Mouse (Mus musculus) lung, adult 2 months (tissue): Measurements from ENCODE around the gene Cnst. TPM values are rescaled to one million over a fixed set of nuclear protein-coding genes. Genes with fewer than 3 reads are reported as not detected.
"Not testable (repeated sequence)": the region's sequence is repeated elsewhere in the genome, so short reads cannot be mapped to it uniquely, and the experiment has no call there.

Experiments
- DNase-seq: peaks from one replicate; pipeline ENCODE4 v3.0.0; 2022
- H3K4me1 ChIP-seq: fragments of 200-500 bp; 2 replicates; pipeline ENCODE4 v1.6.1; 2011; ENCODE audit warnings: low read length; ENCODE audit not compliant: control insufficient read depth, insufficient read depth
- H3K4me3 ChIP-seq: fragments of 200-500 bp; replicated peaks from 2 replicates; pipeline ENCODE3; 2011; ENCODE audit warnings: low read depth, mild to moderate bottlenecking, control low read depth, low read length; ENCODE audit errors: extremely low read depth
- CTCF ChIP-seq: fragments of 200-500 bp; IDR thresholded peaks from 2 replicates; pipeline ENCODE4 v1.5.1; 2011; ENCODE audit warnings: mild to moderate bottlenecking, low read length, control low read depth; ENCODE audit not compliant: insufficient read depth
- POLR2A ChIP-seq: fragments of 200-500 bp; IDR thresholded peaks from 2 replicates; pipeline ENCODE4 v1.6.1; 2011; ENCODE audit warnings: low read depth, mild to moderate bottlenecking, control low read depth, low read length, borderline replicate concordance; ENCODE audit errors: extremely low read depth
- WGBS: fragments of 180-500 bp; shearing (Covaris S2); methylation state at CpG from one replicate; pipeline ENCODE4 v1.1.7; 2018; 5-methylcytosine and 5-hydroxymethylcytosine counted together
- polyA plus RNA-seq: library from polyadenylated mRNA; depleted of rRNA; stranded (reverse); fragments of >200 nt; gene quantifications from 2 replicates; pipeline ENCODE4 v1.2.3, GENCODE M21; 2012

Cnst gene
- polyA plus RNA-seq, 1 experiment: 22.5 TPM

DNA sequence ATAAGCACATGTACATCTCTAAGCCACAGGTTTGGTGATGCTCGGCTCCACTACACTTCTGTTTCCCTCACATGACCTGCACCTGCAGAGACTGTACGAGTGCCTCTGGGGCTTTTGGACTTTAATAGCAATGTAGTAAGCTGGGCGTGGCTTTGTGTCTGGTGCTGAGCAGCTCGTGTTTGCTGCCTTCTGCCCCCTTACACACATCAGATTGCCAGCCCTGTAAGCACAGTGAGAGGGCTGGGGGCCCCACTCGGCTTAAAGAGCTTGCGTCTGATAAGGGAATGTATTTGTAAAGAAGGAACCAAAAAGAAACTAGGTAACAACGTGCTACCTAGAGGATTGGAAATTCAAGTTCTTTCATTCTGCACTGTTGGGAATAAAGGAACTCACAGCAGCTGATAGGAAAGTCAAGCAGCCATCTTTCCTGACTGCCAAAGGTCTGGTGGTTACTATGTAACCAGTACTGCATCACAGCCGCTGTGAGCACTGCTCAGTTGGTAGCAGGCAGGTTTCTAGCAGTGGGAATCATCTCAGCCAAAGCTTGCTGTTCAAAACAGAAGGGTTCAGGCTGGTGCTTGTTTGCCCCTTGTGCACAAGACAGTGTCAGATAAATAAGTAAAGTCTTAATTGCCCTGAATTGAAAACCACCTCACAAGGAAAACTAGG is 82.4 kb downstream of the Cnst start:
- 58% methylated on average over 8 of the region's 8 CpGs for WGBS
- Histone ChIP-seq H3K4me1 (no peaks in the 10 kb centered on the region), H3K4me3 (no peak overlapping the region)
- no peak for DNase-seq
- TF ChIP-seq POLR2A: no peak
- TF ChIP-seq CTCF: no peak

DNA sequence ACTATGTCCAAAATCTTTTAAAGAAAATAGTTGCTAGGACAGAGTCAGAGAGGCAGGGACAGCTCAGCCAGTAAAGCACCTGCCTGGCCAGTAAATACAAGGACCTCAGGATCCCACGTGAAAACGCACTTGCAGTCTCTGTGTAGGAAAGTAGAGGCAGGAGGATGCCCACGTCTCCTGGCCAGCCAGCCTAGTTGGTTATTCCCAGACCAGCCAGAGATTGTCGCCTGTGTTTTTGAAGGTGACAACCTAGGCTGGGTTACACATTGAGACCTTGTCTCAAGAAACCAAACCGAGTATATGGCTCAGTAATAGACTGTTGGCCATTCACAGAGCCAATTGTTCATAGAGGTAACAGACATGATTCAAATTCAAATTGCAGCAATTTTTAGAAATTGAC is 83.1 kb downstream of the Cnst start:
- DNase-seq: no peak
- Histone ChIP-seq H3K4me1 (no peaks in the 10 kb centered on the region), H3K4me3 (no peak overlapping the region)
- WGBS: 87% methylated on average over 5 of the region's 5 CpGs
- TF ChIP-seq POLR2A: no peak
- TF ChIP-seq CTCF: no peak

DNA sequence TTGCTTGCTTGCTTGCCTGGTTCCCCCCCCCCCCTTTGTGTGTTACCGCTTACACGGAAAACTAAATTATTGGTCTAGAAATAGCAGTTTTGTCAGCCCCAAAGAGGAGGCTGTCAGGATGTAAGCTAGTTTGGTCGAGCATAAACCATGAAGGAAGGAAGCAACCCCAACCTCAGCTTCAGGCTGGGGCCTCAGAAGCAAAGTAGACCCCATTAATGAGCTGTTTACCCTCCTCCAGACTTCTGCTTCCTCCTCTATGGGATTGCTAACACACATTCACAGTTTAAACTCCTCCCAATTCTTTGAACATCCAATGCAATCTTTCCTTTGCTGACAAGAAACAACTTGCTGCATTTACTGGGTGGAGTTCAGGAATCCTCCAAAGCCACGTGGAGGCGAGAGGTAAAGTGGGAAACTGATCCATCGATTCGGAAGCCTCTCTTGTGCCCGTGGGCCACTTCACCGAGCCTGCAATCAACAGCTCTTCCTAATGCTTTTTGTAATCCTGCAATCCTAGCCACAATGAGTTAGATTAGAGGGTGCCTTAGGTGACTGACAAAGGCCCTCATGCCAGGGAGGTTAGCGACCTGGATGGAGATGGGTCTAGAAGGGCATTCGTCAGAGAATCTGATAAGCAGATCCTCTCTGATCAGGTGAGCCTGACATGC is 86.7 kb downstream of the Cnst start:
- DNase-seq: no peak
- 71% methylated on average over 11 of the region's 11 CpGs for WGBS
- TF ChIP-seq POLR2A: no peak
- TF ChIP-seq CTCF: no peak
- no peaks in the 10 kb centered on the region for H3K4me1 ChIP-seq
- H3K4me3 ChIP-seq: no peak overlapping the region

DNA sequence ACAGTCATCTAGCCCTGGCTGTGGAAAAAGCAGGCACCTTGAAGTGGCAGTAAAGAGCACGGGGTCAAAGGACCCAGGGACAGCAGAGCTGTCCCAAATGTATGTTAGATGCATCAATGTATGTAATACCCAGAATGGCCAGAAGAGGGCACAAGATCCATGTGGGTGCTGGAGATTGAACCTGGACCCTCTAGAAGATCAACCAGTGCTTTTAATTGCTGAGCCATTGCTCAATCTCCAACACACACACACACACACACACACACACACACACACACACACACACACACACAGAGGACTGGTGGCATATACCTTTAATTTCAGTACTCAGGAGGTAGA is 87.2 kb downstream of the Cnst start:
- 9% methylated on average over 1 of the region's 1 CpGs for WGBS
- no peak for DNase-seq
- Histone ChIP-seq H3K4me1 (no peaks in the 10 kb centered on the region), H3K4me3 (no peak overlapping the region)
- TF ChIP-seq CTCF (peak; percentile 32), POLR2A (no peak)

DNA sequence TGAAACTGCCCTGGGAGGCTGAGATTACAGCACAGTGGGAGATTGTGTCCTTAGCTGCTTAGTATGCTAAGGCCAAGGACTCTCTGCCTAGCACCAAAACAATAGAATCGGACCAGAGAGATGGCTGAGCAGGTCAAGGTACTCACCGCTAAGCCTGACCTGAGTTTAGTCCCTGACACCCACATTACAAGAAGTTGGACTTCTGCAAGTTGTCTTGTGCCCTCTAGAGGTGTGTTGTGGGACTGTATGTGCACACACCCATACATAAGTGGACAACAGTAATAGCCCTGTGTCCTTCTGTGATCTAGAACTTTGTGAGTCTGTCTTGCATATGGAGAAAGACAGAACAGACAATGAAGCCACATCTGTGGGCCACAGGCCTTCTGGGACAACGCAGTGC is 88.0 kb downstream of the Cnst start:
- no peak for DNase-seq
- Histone ChIP-seq H3K4me1 (no peaks in the 10 kb centered on the region), H3K4me3 (no peak overlapping the region)
- WGBS: 88% methylated on average over 3 of the region's 3 CpGs
- TF ChIP-seq POLR2A: no peak
- TF ChIP-seq CTCF: no peak

DNA sequence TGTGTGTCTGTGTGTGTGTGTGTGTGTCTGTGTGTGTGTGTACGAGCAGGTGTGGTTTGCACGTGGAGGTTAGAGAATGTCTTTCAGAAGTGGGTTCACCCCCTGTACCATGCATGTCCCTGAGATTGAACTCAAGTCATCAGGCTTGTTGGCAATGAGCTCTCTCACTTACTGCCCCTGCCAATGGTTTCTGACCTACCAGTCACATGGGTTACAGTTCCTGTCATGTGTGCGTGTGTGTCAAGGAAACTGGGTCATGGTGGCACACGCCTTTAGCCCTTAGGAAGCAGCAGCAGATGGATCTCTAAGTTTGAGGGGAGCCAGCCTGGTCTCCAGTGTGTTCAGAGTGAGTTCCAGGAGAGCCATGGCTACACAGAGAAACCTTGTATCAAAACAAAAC is 96.6 kb downstream of the Cnst start:
- WGBS: 65% methylated on average over 4 of the region's 4 CpGs
- TF ChIP-seq POLR2A: no peak
- TF ChIP-seq CTCF: no peak
- Histone ChIP-seq H3K4me3 (no peak overlapping the region), H3K4me1 (peaks cover 2% of the 10 kb centered on the region; the same call in 1 of the 2 replicates)
- DNase-seq: no peak

DNA sequence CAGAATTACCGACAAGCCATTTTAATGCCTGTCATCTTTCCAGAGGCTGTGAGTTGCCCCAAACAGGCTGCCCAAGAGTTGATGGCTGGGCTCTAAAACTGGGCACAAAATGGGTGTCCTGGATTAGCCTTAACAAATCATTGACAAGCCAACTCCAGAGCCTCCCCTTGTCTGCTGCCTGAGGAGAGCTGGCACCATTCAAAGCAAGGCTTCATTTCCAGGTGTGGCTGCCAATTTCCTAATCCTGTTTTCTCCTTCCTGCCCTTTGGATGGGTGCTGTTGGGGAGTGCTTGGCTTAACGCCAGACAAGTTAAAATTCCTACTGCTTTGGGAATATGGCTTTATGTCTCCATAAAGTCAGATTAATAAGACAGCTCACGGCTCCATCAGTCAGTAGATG is 98.0 kb downstream of the Cnst start:
- TF ChIP-seq CTCF (no peak), POLR2A (no peak)
- WGBS: 61% methylated on average over 3 of the region's 3 CpGs
- Histone ChIP-seq H3K4me3 (no peak overlapping the region), H3K4me1 (peaks cover 2% of the 10 kb centered on the region; the same call in 1 of the 2 replicates)
- no peak for DNase-seq

DNA sequence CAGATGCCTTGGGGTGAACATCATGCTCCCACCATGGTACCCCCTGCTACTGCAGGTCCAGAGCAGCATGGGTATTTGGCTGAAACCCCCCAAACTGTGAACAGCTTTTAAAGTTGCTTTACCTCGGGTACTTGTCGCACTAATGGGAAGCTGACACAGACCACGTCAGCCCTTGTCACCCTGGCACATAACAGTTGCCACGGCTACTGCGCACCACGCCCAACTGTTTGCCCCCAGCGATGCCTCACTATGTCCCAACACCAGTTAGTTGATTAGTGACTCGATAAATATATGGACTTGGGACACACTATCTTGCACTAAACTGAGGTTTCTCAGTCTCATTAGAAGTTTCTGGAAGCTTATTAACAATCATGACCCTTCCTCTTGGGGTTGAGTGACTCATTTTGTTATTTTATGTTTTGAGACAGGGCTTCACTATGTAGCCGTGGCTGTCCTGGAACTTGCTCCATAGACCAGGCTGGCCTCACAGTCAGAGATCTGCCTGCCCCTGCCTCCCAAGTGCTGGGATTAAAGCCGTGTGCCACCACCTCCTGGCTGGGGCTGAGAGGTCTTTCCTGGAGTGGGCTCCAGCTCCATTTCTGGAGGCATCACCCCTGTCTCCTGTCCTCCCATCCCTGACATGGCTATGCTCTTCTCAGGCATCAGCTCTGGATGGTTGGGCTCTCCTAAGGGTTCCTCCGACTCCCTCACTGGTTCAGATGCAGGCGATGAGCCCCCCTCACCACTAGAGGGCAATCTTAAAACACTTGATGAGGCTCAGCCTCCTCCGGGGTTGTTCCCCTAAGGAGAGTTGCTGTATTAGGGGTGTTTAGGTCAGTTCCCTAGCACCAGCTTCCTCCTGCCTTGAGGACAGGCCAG is 99.2 kb downstream of the Cnst start:
- H3K4me3 ChIP-seq: no peak overlapping the region
- 56% methylated on average over 13 of the region's 13 CpGs for WGBS
- peak; percentile 62 for DNase-seq
- TF ChIP-seq CTCF (peak; percentile 87), POLR2A (no peak)
- peaks cover 2% of the 10 kb centered on the region; the same call in 1 of the 2 replicates for H3K4me1 ChIP-seq

DNA sequence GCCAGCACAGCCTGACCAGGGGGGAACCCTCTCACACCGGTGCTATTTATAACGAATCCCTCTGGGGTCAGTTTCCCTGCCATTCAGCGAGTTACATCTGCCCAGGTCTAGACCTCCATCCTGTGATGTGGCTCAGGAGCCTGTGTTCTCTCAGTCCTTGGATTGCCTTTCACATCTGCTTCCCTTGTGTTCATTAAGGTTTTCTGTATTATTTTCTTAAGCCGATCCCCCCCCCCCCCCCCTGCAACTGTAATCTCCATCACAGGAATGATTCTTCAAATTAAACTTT is 99.8 kb downstream of the Cnst start:
- TF ChIP-seq POLR2A (no peak), CTCF (no peak)
- Histone ChIP-seq H3K4me1 (peaks cover 2% of the 10 kb centered on the region; the same call in 1 of the 2 replicates), H3K4me3 (no peak overlapping the region)
- no peak for DNase-seq
- WGBS: 23% methylated on average over 4 of the region's 4 CpGs

DNA sequence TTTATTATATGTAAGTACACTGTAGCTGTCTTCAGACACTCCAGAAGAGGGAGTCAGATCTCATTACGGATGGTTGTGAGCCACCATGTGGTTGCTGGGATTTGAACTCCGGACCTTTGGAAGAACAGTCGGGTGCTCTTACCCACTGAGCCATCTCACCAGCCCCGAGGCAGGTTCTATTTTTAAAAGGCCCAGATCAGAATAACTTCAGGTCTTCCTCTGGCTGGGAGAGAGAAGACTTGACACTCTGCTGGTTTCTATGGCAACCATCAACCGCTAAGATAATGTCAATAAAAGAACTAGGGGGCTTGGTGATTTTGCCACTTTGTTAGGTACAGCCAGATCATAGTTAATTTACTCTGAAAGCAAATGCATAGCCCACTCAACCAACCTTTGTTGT is 102.5 kb downstream of the Cnst start:
- H3K4me3 ChIP-seq, H3K4me1 ChIP-seq, DNase-seq: not testable (repeated sequence)
- 61% methylated on average over 4 of the region's 5 CpGs for WGBS
